Mouse (Mus musculus) right cerebral cortex, postnatal 4 days (tissue): Measurements from ENCODE around the gene Vamp5.

Experiments used
- DNase-seq: peaks from one replicate; pipeline ENCODE4 v3.0.0-alpha.2; 2022

Vamp5 gene

DNA sequence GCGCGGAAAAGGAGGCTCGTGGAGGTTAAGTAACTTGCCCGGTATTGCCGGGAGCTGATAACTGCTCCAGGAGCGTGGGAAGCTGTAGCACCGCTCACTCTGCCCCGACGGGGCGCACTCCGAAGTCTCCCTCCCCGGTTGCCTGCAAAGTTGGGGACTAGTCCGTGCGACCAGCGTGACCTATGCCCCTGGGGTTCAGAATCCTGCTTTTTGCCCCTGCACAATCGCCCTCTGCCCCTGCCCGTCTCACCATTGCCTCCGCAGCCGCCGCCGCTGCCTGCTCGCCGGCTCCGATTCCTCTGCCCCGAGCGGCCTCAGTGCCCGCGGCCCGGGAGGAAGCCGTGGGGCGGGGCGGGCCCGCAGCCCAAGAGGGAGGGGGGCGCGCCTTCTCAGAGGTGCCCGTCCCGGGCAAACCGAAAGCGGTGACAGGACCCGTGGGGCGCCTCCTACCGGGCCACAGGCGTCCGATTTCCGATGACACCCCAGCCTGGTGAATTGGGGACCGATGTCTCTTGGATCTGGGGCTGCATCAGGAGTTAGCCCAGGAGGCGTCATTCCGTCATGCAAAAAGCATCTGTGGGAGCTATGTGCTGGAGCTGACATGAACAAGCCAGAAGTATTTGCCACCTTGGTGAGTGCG is at the start of gene Vamp5:
TSS of gene Vamp5 (minus strand) at position 338 of the 640 bp plus-strand sequence.
- no peak for DNase-seq

DNA sequence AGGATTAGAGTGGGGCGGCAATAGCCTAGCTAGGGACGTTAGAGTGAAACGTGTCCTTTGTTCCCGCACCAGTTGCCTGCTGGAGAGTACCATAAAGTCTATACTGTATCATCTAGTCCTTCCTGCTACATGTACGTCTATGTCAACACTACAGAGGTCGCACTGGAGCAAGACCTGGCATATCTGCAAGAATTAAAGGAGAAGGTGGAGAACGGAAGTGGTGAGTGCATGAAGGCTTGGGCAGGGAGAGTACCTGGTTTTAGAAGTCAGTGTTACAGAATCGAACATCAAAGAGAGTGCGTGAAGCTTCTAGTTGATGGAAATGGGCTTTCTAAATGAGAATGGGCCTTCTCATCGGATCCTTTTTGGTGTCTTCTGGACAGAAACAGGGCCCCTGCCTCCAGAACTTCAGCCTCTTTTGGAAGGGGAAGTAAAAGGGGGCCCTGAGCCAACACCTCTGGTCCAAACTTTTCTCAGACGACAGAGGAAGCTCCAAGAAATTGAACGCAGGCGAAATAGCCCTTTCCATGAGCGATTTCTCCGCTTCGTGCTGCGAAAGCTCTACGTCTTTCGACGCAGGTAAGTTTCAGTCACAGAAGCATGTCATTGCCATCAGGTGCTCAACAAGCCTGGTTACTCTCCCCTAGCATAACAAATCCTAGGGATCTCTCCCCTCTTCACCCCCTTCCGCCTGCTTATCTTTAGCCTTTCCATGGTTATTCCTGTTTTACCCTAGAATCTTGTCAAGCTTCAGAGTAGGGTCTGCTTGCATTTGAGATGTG is 49.0 kb upstream of the Vamp5 start:
- no peak for DNase-seq

DNA sequence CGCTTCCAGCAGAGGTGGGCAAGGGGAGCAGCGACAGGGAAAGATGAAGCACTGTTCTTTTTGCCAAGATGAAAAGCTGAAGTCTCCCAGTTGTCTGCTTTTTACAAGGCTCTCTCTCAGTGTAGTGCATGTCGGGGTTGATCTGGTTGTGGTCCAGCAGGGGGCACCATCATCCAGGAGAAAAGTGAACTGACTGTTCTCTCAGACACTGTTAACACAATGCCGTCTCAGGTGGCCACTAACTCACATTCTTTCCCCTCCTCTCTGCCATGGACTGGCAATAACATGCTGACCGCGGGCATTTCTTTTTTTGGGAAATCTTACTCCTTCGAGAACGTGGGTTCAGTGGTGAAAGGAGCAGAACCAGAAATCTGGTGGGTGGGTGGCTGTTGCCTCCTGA is 47.8 kb upstream of the Vamp5 start:
- DNase-seq: peak; percentile 83

DNA sequence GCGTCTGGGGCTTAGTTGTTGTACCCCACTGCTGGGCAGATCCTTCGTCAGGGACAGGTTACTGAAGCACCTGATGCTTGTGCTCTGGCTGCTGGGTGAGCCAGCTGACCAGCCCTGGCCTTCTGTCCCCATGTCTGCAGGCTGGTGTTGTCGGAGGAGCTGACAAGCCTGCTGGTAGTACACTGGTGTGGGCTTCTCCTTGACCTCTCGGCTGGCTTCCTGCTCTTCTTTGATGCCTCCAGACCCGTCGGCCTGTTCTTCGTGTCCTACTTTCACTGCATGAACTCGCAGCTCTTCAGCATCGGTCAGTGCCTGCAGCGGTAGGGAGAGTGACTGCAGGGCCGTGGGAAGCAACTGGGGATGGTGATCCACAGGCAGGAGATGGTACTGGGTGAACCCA is 45.4 kb upstream of the Vamp5 start:
- DNase-seq: no peak

DNA sequence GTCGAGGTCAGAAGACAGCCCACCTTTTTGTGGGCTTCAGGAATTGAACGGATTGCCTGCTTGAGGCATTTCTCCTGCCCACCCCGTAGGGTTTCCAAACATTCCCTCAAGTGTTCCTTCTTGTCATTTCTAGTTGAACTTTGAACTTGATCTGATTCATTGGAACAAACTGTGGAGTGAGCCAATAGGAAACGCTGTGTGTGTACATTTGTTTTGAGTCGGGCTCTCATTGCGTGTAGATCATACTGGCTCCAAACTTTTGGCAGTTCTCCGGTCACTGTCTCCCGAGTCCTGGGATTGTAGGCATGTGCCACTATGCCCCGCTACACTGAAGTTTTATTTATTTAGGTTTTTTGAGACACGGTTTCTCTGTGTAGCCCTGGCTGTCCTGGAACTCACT is 40.6 kb upstream of the Vamp5 start:
- DNase-seq: no peak

DNA sequence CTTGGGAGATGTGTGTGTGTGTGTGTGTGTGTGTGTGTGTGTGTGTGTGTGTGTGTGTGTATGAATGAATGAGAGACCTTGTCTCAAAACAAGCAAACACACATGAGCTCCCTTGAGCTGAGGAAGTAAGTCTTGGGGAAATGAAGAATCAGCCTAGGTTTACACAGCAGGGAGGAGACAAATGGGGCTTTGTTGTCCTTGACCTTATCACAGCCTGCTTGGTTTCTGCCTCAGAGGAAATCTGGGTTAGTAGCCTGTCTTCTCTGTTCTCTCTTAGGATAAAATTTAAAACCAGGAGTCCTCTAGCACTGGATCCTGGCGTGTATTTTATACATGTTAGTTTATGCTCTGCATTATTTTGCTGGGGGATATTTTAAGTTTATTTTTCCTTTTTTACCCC is 39.5 kb upstream of the Vamp5 start:
- DNase-seq: no peak

DNA sequence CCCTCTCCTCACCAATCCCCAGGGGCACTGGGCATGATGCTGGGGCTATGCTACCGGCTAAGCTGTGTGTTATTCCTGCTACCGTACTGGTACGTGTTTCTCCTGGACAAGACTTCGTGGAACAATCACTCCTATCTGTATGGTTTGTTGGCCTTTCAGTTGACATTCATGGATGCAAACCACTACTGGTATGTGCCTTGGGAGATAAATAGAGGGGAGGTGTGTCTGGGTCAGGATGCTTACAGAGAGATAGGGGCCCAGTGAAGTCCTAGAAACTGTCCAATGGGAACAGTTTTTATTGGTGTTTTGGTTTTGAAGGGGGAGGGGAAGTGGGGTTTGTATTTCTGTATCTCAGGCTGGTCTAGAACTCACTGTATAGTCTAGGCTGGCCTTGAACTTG is 38.0 kb upstream of the Vamp5 start:
- DNase-seq: no peak

DNA sequence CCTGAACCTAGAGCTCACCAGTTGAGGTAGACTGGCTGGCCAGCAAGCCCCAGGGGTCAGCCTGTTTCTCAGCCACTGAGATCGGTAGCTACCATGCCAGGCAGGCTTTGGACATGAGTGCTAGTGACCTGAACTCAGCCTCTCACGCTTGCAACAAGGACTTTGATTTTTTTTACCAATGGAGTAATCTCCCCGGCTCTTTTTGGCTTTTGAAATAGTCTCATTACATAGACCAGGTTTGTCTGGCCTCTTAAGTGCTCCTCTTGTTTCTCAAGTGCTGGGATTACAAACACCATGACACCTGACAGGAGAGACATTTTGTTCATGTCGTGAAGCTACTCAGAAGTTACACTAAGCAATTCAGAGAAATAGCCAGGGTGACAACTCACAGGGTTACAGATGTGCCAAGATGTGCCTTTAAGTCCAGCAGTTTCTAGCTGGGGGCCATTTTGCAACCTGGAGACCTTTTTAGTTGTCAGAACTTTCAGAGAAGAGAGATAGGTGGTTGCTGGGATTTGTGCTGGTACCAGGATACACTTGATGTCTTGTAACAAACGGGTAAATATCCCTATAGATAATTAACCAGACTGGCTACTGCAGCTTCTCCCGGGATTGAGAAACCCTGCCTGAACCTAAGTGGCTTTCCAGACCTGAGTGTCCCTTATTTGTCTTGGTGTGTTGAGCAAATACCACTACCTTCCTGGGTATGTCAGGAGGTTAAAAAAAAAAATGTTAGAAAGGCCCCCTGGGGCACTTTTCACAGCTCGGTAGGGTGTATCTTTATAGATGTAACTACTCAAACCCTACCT is 35.9 kb upstream of the Vamp5 start:
- no peak for DNase-seq

DNA sequence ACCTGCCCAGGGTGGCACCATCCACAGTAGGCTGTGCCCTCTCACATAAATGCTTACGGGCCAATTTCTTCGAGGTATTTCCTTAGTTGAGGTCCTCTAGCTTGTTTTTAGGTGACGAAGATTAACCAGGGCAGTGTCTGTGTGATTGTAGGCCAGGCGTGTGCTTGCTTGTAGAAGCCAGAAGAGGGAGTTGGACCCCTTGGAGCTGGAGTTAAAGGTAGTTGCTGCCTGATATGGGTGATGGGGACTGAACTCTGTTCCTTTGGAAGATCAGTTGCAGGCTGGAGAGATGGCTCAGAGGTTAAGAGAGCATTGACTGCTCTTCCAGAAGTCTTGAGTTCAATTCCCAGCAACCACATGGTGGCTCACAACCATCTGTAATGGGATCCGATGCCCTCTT is 34.9 kb upstream of the Vamp5 start:
- DNase-seq: no peak

DNA sequence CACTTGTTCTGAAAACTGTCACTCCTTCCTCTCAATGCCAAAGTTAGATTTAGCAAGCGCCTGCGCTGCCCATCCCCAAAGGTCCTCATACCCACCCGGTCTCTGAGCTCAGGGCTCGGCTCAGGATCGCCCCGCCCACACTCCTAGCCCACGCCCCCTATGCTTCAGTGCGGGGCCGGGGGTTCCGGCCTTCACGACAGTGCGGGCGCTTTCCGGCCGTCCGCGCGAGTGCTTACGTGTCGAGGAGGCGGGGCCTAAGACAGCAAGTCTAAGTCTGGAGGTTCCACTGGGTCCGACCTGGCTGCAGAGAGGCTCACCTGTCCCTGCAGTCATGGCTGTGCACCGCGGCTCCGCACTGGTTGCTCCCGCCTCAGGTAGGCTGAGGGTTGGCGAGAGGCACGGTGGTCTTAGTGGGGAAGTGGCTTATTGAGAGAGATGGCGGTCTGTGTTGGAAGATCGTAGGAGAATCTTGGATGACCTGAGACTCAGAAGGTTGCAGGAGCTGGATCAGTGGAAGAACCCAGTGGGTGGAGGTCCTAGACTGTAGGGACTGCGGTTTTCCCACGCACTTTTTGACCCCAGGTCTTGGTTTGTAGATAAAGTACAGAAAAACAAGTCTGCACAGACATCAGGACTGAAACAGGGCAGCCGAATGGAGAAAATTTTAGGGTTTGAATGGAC is 33.9 kb upstream of the Vamp5 start, which contains the start of gene Ggcx:
TSS of gene Ggcx (plus strand) at position 233 of the 681 bp plus-strand sequence.
- DNase-seq: peak; percentile 86

DNA sequence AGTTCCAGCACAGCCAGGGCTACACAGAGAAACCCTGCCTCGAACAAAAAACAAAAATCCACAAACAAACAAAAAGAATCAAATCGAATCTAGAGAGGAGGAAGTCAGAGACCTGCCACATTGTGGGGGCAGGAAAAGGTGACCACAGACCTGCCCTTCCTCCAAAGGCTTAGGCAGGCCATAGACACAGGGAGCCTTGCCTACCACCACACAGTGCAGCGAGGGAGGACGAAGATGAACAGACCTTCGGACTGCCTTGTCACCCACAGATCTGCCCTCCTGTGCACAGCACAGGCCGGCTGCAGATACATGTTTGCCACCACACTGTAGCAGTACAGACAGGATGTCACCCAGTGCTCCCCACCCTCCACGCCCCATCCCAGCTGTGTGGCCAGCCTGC is 30.2 kb upstream of the Vamp5 start:
- DNase-seq: no peak

DNA sequence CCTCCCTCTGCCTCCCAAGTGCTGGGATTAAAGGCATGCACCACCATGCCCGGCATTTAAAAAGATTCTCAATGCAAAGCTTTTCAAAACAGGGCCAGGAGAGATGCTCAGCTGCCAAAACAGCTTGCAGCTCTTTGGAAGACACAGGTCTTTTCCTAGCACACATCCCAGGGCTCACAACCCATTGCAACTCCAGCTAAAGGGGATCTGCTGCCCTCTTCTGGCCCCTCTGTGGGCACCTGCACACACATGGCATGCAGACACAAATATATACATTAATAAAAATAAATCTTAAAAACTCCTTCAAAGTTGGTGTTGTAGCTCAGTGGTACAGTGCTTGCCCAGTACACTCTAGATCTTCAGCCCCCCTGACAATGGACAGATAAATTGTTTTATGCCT is 29.7 kb upstream of the Vamp5 start:
- DNase-seq: no peak

DNA sequence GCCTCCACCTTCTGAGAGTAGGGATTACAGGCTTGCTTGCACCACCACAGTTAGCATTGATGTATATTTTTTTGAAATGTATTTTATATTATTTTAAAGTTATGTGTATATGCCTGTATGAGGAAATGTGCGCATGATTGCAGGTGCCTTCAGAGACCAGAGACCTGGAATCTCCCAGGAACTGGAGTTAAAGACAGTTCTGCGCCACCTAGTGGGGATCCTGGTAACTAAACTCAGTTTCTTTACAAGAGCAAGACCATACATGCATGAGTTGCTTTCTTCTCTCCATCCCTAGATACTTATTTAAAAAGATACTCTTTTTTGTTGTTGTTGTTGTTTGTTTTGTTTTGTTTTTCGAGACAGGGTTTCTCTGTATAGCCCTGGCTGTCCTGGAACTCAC is 29.3 kb upstream of the Vamp5 start:
- peak; percentile 85 for DNase-seq

DNA sequence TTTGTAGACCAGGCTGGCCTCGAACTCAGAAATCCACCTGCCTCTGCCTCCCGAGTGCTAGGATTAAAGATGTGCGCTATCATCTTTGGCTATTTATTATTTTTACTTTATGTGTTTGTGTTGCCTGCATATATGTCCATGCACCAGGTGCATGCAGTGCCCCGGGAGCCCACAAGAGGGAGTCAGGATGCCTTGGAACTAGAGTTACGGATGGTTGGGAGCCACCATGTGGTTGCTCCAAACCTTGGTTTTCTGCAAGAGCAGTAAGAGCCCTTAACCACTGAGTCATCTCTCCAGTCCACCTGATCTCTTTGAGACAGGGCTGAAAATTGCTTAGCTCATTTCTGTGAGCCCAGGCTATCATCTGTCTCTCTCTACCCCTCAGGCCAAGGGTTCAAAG is 26.9 kb upstream of the Vamp5 start:
- peak; percentile 76 for DNase-seq

DNA sequence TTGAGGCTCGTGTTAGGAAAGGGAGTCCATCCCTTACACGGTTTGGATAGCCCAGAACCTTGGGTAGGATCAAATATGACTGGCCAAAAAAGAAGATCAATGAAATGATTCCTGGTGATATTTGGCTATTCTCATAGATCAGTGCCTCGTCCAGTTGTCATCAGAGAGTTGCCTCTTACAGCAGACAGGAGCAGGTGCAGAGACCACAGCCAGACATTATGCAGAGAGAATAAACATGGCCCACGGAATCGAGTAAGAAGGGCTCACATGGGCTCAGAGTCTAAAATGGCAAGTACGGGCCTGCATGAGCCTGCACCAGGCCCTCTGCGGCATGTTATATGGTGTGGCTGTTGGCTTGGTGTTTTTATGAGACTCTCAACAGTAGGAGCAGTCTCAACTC is 25.1 kb upstream of the Vamp5 start:
- no peak for DNase-seq

DNA sequence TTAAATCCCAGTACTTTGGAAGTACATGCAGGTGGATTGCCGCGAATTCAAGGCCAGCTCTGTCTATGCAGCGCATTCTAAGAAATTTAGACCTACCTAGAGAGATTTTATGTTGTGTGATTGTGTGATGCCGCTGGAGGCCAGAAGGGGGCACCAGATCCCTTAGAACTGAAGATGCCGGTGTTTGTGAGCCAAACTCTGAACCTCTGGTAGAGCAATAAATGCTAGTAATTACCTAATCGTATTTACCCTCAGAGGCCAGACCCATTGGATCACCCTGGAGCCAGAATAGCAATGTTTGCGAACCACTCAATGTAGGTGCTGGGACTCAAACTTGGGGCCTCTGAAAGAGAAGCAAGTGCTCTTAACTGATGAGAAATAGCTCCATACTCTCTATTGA is 21.6 kb upstream of the Vamp5 start:
- peak; percentile 79 for DNase-seq

DNA sequence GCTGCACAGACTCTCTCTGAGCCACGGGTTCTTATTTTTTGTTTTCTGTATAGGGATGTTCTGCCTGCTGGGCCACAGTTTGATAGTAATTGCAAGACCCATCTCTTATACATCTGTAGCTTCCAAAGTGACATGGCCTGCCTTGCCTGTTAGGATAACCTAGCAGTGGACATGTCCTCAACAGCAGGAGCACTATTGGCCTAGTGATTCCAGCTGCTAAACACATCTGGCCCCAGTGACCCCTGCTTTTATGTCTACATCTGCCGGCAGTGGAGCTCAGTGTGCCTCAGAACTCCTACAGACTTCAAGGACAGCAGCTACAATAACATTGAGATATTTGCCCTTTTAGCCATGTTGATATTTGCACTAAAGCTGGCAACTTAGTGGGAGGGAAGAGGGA is 19.7 kb upstream of the Vamp5 start:
- no peak for DNase-seq

DNA sequence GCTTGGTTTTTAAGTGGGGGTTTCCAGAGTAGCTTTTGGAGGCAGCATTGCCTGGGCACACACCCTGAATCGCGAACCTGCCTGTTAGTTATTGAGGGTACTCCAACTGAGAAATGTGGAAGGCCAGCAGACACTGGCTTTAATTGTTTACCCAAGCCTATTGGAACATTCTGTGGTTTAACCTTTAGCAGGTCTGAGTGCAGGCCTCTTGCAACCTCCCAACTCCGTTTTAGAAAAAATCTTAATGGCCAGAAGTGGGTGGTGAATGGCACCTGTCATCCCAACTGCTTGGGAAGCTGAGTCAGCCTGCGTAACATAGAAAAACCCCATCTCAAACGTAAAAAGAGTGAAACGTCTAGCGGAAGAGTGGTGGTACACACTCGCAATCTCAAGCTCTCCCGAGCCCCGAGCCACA is 16.6 kb upstream of the Vamp5 start:
- DNase-seq: no peak

DNA sequence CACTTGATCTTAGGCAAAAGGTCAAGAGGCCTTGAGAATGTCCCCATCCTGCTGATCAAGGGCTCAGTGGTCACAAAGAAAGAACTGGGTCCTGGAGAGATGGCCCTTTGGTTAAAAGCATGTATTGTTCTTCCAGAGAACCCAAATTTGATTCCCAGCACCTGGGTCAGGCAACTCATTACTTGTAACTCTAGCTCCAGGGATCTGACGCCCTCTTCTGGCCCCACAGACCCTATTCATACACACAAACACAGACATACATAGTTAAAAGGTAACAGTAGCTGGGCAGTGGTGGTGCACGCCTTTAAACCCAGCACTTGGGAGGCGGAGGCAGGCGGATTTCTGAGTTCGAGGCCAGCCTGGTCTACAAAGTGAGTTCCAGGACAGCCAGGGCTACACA is 12.1 kb upstream of the Vamp5 start:
- DNase-seq: no peak

DNA sequence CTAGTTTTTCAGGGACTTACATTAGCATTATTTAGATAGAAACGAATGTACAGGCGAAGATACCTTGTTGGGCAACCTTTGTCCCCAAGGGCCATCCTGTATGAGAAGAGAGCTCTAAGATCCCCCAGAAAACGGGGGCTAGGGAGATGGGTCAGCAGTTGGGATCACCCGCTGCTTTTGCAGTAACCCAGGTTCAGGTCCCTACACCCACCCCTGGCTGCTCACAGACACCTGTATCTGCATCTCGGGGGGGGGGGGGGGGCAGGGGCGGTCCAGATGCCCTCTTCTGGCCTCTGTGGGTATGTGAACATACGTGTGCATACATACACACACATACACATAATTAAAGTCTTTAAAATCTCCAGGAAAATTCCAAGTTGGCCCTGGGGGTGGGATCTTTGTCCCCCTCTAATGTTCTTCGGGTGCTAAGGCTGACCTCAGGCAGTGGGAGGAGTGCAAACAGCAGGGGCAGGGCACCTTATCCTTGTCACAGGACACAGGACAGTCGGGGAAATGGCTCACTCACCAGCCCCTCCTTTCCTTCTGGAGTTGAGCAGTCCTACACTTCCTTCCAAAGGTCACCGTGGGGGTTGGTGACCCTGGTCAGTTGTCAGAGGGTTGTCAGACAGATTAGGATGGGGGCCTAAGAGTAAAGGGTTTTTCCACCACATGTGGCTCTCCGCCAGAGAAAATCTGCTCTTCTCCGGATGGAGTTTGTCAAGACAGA is 10.7 kb upstream of the Vamp5 start:
- DNase-seq: no peak

DNA sequence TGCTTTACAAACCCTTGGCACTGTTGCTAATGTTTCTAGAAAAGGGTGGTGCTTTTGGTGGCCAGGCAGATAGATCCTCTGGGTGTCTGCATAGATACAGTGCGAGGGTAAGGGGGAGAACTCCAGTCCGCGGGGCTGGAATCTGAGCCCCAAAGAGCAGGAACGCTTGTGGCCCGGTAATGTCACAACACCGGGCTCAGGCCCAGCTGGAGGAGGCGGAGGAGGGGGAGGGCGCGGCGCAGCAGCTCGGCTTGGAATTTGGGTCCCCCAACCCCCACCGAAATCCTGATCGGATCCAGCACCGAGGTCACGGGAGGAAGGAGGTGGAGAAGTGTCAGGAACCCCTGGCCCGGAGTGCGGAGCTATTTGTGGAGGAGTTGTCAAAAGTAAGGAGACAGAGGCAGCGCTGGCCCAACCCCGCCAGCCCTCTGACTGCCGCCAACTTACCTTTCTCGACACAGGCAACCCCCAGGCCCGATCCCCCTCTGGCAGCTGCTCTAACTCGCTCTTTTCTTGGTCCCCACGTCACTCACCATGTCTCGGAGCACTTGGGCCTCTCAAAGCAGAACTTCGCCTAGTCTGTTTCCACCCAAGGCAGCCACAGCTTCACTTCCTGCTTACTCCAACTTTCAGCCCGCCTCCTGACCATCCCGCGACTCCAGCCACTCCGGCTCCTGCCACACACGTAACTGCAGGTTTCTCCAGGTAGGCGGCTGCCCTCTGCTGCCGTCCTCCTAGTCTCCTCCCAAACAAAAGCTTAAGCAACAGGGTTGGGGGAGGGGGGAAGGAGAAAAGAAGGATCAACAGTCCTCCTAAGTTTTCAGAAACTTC is 9.9 kb upstream of the Vamp5 start, which contains the start of gene Vamp8:
TSS of gene Vamp8 (minus strand) at position 763 of the 831 bp plus-strand sequence.
- peak; percentile 27 for DNase-seq
